Mouse (Mus musculus) layer of hippocampus, postnatal 25 days (tissue): ENCODE data around the gene Kcnn4. TPM values are rescaled to one million over a fixed set of nuclear protein-coding genes. Genes with fewer than 3 reads are reported as not detected.
"Not testable (repeated sequence)": the region's sequence is repeated elsewhere in the genome, so short reads cannot be mapped to it uniquely, and the experiment has no call there.

Source experiments
- DNase-seq, 2 experiments: peaks; one replicate each; pipeline ENCODE4 v3.0.0; 2022; ENCODE audit warnings: mixed read lengths in 2 of 2, low spot score in 1 of 2; ENCODE audit errors: extremely low spot score in 1 of 2
- total RNA-seq, 2 experiments: library from RNA; stranded (reverse); gene quantifications; 2 replicates each; pipeline ENCODE4 v1.2.3; 2021

Kcnn4 gene
- total RNA-seq, 2 experiments from 2014 or later, result 0.27 to 0.47 TPM

- no peak for DNase-seq
Measured at GRCm38 (mm10) chr7:24389516-24390187, 19.6 kb downstream of the Kcnn4 start.

- no peak for DNase-seq
Measured at GRCm38 (mm10) chr7:24390512-24390911, 20.4 kb downstream of the Kcnn4 start.

GRCm38 (mm10) chr7:24391077-24391476, 21.0 kb downstream of the Kcnn4 start:
- DNase-seq, result no peak

GRCm38 (mm10) chr7:24391687-24392086, 21.6 kb downstream of the Kcnn4 start:
- no peak for DNase-seq

- DNase-seq, result no peak
Measured at GRCm38 (mm10) chr7:24394054-24394453, 24.0 kb downstream of the Kcnn4 start.

DNA sequence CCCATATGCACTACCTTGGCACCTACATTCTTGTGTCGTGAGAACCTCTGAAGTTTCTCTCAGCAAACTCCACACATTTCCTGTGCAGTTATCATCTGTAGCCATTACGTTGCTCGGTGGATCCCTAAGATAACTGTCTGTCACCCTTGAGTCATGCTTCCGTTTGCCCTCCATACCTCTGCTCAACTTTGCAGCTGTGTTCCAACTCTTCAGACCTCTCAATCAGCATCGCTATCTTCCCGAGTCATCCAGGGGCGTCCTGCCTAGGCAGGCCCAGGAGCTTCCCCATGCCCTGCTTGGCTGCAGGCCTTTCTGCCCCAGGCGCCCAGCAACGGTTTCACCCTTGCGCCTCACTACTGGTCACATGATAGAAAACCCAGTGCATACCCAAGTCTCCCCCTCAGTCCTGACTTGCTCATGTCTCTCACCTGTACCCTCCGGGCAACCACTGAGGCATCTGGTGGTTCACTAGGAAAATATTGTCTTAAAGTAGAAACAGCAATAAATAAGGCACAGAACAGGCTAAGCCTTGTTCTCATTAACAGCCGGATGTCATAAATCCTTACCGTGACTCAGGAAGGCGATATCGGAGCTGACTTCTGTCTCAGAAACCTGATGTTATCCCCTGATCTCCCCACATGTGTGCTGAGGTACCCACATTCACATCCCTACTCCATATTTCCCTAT, 24.6 kb downstream of the Kcnn4 start:
- DNase-seq, result no peak

GRCm38 (mm10) chr7:24396832-24397231, 26.8 kb downstream of the Kcnn4 start:
- DNase-seq, result no peak

DNA sequence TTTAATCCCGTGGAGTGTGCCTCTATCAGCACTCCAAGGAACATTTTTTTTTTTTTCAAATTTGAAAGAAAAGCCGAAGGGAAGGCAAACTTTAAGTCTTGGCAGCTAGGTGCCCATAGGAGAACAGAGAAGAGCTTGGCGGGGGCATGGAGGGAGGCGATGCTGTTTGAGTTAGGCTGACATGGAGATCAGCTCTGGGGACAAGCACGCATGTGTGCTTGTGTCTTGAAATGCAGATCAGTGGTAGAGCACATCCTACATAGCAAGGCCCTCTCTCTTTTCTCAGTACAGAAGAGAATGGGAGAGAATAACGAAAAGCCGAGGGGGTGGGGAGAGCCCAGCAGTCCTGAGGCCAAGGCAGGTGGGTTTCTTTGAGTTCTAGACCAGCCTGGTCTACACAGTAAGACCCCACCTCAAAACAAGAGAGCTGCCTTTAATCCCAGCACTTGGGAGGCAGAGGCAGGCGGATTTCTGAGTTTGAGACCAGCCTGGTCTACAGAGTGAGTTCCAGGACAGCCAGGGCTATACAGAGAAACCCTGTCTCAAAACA, 28.4 kb downstream of the Kcnn4 start:
- no peak for DNase-seq

DNA sequence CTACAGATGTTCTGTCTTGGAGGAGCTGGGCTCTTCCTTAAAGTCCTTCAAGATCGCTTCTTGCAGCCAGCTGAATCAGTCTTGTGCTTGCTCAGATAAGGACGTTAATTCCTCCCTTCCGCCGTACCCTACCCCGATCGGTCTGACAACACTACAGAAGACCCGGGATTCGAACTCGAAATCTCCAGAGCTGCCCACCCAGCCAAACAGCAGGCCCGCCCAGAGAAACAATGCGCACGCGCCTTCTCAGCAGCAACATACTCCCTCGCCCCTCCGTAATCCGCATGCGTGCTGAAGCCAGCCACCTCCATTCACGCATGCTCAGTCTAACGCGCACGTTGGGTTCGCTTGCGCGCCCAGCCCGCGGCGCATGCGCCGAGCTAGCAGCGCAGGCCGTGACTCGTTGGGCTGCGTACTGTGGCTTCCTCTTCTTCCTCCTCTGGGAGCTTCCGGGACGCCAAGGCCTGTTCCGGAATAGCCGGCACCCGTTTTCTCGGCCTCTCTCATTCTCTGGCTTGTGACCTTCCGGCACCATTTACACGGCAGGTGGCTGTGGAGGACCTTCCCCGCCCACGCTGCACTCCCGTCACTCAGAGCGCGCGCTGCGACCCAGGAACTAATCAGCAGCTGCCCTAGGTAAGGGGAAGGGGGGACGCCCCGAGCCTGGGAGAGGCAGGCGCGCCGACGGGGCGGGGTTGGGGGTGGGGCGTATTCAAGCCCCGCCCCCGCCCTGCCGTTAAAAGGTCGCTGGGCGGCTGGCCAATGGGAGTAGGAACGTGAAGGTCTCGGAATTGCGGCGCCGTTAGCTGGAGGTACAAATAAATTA, 29.4 kb downstream of the Kcnn4 start, which contains the start of gene Smg9:
Gene Smg9, plus strand, starts transcription at position 364 of the 826 bp plus-strand sequence.
- DNase-seq, result peak; percentile 86 to 90

DNA sequence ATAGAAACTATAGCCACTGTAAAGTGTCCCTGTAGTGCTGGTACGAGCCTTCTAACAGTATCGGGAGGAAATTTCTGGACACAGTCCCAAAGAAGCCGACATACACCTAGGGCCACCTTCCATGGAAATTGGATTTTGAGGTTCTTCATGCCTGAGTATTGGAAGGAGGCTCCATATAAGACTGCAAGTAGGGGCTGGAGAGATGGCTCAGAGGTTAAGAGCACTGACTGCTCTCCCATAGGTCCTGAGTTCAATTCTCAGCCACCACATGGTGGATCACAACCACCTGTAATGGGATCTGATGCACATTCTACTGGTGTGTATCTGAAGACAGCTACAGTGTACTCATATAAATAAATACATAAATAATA, 30.0 kb downstream of the Kcnn4 start:
- DNase-seq, result no peak

DNA sequence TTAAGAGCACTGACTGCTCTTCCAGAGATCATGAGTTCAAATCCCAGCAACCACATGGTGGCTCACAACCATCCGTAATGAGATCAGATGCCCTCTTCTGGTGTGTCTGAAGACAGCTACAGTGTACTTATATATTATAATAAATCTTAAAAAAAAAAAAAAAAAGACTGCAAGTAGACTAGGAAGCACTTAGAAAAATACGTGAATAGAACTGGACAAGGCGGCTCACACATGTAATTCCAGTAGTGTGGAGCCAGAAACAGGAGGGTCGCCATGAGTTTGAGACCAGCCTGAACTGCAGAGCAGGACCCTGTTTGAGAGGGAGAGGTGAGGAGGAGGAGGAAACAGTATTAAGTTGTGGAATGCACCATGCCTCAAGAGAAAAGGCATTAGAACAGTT, 30.4 kb downstream of the Kcnn4 start:
- DNase-seq, result not testable (repeated sequence)

GRCm38 (mm10) chr7:24402851-24403250, 32.8 kb downstream of the Kcnn4 start:
- DNase-seq, result no peak

DNA sequence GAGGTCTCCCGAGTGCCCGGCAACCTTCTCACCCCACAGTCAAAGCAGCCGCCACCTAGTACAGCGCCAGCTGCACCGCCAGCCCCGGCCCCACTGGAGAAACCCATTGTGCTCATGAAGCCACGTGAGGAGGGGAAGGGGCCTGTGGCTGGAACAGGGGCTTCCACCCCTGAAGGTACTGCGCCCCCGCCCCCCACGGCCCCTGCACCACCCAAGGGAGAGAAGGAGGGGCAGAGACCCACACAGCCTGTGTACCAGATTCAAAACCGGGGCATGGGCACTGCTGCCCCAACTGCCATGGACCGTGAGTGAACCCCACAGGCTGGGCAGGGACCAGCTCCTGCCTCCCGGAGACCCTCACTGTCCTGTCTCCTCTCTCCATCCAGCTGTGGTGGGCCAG, 35.6 kb downstream of the Kcnn4 start:
- DNase-seq, result no peak

- peak; percentile 39 to 62 for DNase-seq
Measured at GRCm38 (mm10) chr7:24406528-24407344, 36.7 kb downstream of the Kcnn4 start.

DNA sequence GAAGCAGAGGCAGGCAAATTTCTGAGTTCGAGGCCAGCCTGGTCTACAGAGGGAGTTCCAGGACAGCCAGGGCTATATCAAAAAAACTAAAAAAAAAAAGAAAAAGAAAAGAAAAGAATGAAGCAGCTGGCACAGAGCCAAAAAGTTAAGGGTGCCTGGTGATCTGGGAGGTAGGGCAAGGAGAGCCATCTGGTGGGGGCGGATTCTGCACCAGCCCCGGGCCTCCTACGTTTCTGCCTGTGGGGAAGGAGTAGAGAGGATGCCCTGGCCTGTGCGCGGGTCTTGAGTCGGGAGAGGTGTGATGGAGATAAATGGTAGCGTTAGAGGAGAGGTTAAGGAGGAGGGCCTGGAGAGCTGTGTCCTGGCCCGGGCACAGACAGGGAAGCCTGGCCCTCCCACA, 38.1 kb downstream of the Kcnn4 start:
- DNase-seq, result no peak

DNA sequence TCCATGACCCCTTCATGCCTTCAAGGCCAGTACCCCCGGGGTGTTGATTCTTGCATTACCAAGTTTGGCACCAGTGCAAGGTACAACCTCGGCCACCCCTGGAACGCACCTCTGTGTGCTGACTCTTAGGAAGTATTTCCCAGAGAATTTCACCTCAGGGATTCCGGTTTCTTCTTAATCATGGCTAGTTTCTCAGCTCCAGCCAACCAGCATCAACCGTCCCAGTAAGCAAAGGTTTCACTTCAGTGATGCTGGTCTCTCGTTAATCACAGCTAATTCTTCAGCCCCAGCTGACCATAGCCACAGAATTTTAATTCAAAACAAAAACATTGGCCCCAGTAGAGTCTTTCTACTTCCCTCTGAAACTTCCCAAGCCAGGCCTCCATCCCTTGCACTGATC, 40.1 kb downstream of the Kcnn4 start:
- no peak for DNase-seq

- DNase-seq, result no peak
Measured at GRCm38 (mm10) chr7:24410831-24411230, 40.8 kb downstream of the Kcnn4 start.

DNA sequence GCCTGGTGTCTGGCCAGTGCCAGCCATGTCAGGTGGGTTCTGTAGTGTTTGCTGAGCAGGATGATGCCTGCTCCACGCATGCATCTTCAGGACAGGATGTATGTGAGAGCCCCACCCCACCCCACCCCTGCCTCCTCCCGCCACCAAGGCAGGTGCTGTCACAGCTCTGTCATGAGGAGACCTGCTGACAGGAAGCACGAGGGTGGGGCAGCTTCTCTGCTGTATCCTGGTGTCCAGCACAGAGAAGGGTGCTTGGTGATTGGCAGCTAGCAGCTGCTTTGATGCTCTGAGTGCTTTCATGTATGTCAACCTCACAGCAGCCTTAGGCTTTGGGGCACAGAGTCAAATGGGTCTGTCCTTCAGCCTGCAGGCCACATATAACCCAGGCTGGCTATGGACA, 43.6 kb downstream of the Kcnn4 start:
- no peak for DNase-seq

GRCm38 (mm10) chr7:24415261-24415660, 45.2 kb downstream of the Kcnn4 start:
- DNase-seq, result no peak

GRCm38 (mm10) chr7:24419579-24419978, 49.5 kb downstream of the Kcnn4 start:
- DNase-seq, result no peak
